Mouse (Mus musculus) limb, embryonic 11.5 days (tissue): ENCODE measurements around the gene Lrrk2. TPM values are rescaled to one million over a fixed set of nuclear protein-coding genes. Genes with fewer than 3 reads are reported as not detected.

Source experiments
- ATAC-seq: fragments of 200-750 bp; cut with Nextera tagmentation; 2 replicates; pipeline ENCODE4 v1.8.0; 2017; ENCODE audit warnings: low read depth; ENCODE audit not compliant: insufficient number of reproducible peaks, low FRiP score, low TSS enrichment
- DNase-seq: peaks from one replicate; pipeline ENCODE4 v3.0.0-alpha.2; 2015; ENCODE audit warnings: low spot score
- H3K27ac ChIP-seq: fragments of 300-500 bp; sonication (generic); replicated peaks from 2 replicates; pipeline ENCODE4 v1.5.1; 2014; ENCODE audit warnings: low read depth, mild to moderate bottlenecking, low read length
- H3K27me3 ChIP-seq: fragments of 300-500 bp; sonication (generic); 2 replicates; pipeline ENCODE4 v1.6.1; 2014; ENCODE audit warnings: mild to moderate bottlenecking, low read length, mixed read lengths; ENCODE audit not compliant: control insufficient read depth, insufficient read depth
- H3K36me3 ChIP-seq: fragments of 300-500 bp; sonication (generic); 2 replicates; pipeline ENCODE4 v1.6.1; 2014; ENCODE audit warnings: mild to moderate bottlenecking, low read length, moderate library complexity, mixed read lengths; ENCODE audit not compliant: control insufficient read depth, insufficient read depth
- H3K4me1 ChIP-seq: fragments of 300-500 bp; sonication (generic); 2 replicates; pipeline ENCODE4 v1.6.1; 2014; ENCODE audit warnings: low read length, mixed read lengths; ENCODE audit not compliant: control insufficient read depth, insufficient read depth
- H3K4me2 ChIP-seq: fragments of 300-500 bp; sonication (generic); 2 replicates; pipeline ENCODE4 v1.6.1; 2014; ENCODE audit warnings: low read depth, mild to moderate bottlenecking, moderate library complexity; ENCODE audit not compliant: severe bottlenecking
- H3K4me3 ChIP-seq: fragments of 300-500 bp; sonication (generic); 2 replicates; pipeline ENCODE4 v1.5.1; 2014; ENCODE audit warnings: low read depth, low read length
- H3K9ac ChIP-seq: fragments of 300-500 bp; sonication (generic); 2 replicates; pipeline ENCODE4 v1.6.1; 2014; ENCODE audit warnings: mild to moderate bottlenecking, low read length
- H3K9me3 ChIP-seq: fragments of 300-500 bp; sonication (generic); 2 replicates; pipeline ENCODE4 v1.6.1; 2016; ENCODE audit warnings: low read length; ENCODE audit not compliant: control insufficient read depth
- WGBS: fragments of 180-500 bp; shearing (Covaris S2); extraction: QIAGEN DNeasy Blood & Tissue Kit; methylation state at CpG from one replicate; pipeline ENCODE4 v1.1.7; 2014; 5-methylcytosine and 5-hydroxymethylcytosine counted together
- polyA plus RNA-seq: library from polyadenylated mRNA; unstranded; fragments of >200 nt; fragmentation: Nextera tagmentation; extraction: Ambion mirVana; gene quantifications from 2 replicates; pipeline ENCODE4 v1.2.1, GENCODE M21; 2014

Lrrk2 gene
- 3.0 and 3.8 TPM in 2 replicates for polyA plus RNA-seq

- WGBS = 3% methylated on average over 40 of the region's 40 CpGs
- peak within 1 kb of the TSS; percentile 72 for H3K9ac ChIP-seq
- H3K36me3 ChIP-seq = no peaks in the 10 kb centered on the region
- H3K4me3 ChIP-seq = peak within 1 kb of the TSS; percentile 42
- no peaks in the 10 kb centered on the region for H3K9me3 ChIP-seq
- DNase-seq (peak; percentile 86), ATAC-seq (peak; percentile 90)
- no peaks in the 10 kb centered on the region for H3K27me3 ChIP-seq
- no peak within 1 kb of the TSS; the same call in 1 of the 2 replicates for H3K27ac ChIP-seq
- H3K4me2 ChIP-seq = peak within 1 kb of the TSS; percentile 58
- H3K4me1 ChIP-seq = no peaks in the 10 kb centered on the region
Measured at GRCm38 (mm10) chr15:91672645-91673568, at the start of gene Lrrk2. Lrrk2 (plus strand) TSS chr15:91673175.

GRCm38 (mm10) chr15:91624475-91624874 is 48.5 kb upstream of the Lrrk2 start:
- Histone ChIP-seq H3K9me3 (no peaks in the 10 kb centered on the region), H3K9ac (no peak overlapping the region), H3K4me3 (no peak overlapping the region), H3K36me3 (no peaks in the 10 kb centered on the region), H3K4me1 (no peaks in the 10 kb centered on the region), H3K4me2 (no peak overlapping the region), H3K27ac (no peak overlapping the region), H3K27me3 (no peaks in the 10 kb centered on the region)
- ATAC-seq (no peak), DNase-seq (no peak)
- 87% methylated on average over 2 of the region's 2 CpGs for WGBS

- no peak for DNase-seq
- no peaks in the 10 kb centered on the region for H3K36me3 ChIP-seq
- 74% methylated on average over 3 of the region's 3 CpGs for WGBS
- H3K9me3 ChIP-seq = no peaks in the 10 kb centered on the region
- H3K4me1 ChIP-seq = no peaks in the 10 kb centered on the region
- H3K4me2 ChIP-seq = no peak overlapping the region
- no peak overlapping the region for H3K4me3 ChIP-seq
- H3K9ac ChIP-seq = no peak overlapping the region; the same call in 1 of the 2 replicates
- H3K27me3 ChIP-seq = no peaks in the 10 kb centered on the region
- no peak for ATAC-seq
- H3K27ac ChIP-seq = no peak overlapping the region
Measured at GRCm38 (mm10) chr15:91629137-91629536, 43.8 kb upstream of the Lrrk2 start.

GRCm38 (mm10) chr15:91632473-91632872 is 40.5 kb upstream of the Lrrk2 start:
- Histone ChIP-seq H3K9ac (no peak overlapping the region), H3K27me3 (no peaks in the 10 kb centered on the region), H3K36me3 (no peaks in the 10 kb centered on the region), H3K4me2 (no peak overlapping the region), H3K9me3 (no peaks in the 10 kb centered on the region), H3K4me3 (no peak overlapping the region), H3K27ac (no peak overlapping the region), H3K4me1 (no peaks in the 10 kb centered on the region)
- DNase-seq = no peak
- 90% methylated on average over 4 of the region's 4 CpGs for WGBS
- ATAC-seq = no peak

GRCm38 (mm10) chr15:91633051-91633450 is 39.9 kb upstream of the Lrrk2 start:
- H3K9me3 ChIP-seq = no peaks in the 10 kb centered on the region
- DNase-seq (no peak), ATAC-seq (no peak)
- H3K4me1 ChIP-seq = no peaks in the 10 kb centered on the region
- H3K27ac ChIP-seq = no peak overlapping the region
- WGBS = 86% methylated on average over 9 of the region's 9 CpGs
- H3K4me3 ChIP-seq = no peak overlapping the region
- H3K4me2 ChIP-seq = no peak overlapping the region
- no peaks in the 10 kb centered on the region for H3K36me3 ChIP-seq
- H3K9ac ChIP-seq = no peak overlapping the region
- no peaks in the 10 kb centered on the region for H3K27me3 ChIP-seq

GRCm38 (mm10) chr15:91633806-91634205 is 39.2 kb upstream of the Lrrk2 start:
- no peak overlapping the region for H3K4me3 ChIP-seq
- no peaks in the 10 kb centered on the region for H3K4me1 ChIP-seq
- 74% methylated on average over 6 of the region's 6 CpGs for WGBS
- no peak overlapping the region for H3K27ac ChIP-seq
- no peak for ATAC-seq
- no peak for DNase-seq
- no peaks in the 10 kb centered on the region for H3K27me3 ChIP-seq
- H3K9me3 ChIP-seq = no peaks in the 10 kb centered on the region
- no peak overlapping the region for H3K4me2 ChIP-seq
- H3K9ac ChIP-seq = no peak overlapping the region
- no peaks in the 10 kb centered on the region for H3K36me3 ChIP-seq

- 76% methylated on average over 8 of the region's 8 CpGs for WGBS
- H3K36me3 ChIP-seq = no peaks in the 10 kb centered on the region
- DNase-seq = no peak
- no peak overlapping the region for H3K4me2 ChIP-seq
- no peak overlapping the region for H3K9ac ChIP-seq
- H3K4me3 ChIP-seq = no peak overlapping the region
- ATAC-seq = no peak
- H3K27ac ChIP-seq = no peak overlapping the region
- no peaks in the 10 kb centered on the region for H3K27me3 ChIP-seq
- H3K4me1 ChIP-seq = no peaks in the 10 kb centered on the region
- H3K9me3 ChIP-seq = no peaks in the 10 kb centered on the region
Measured at GRCm38 (mm10) chr15:91634236-91634635, 38.7 kb upstream of the Lrrk2 start.

- DNase-seq (no peak), ATAC-seq (no peak)
- H3K4me1 ChIP-seq = no peaks in the 10 kb centered on the region
- no peak overlapping the region for H3K9ac ChIP-seq
- WGBS = 83% methylated on average over 3 of the region's 3 CpGs
- H3K9me3 ChIP-seq = no peaks in the 10 kb centered on the region
- H3K36me3 ChIP-seq = no peaks in the 10 kb centered on the region
- H3K27me3 ChIP-seq = no peaks in the 10 kb centered on the region
- no peak overlapping the region for H3K27ac ChIP-seq
- H3K4me3 ChIP-seq = no peak overlapping the region
- no peak overlapping the region for H3K4me2 ChIP-seq
Measured at GRCm38 (mm10) chr15:91641631-91642030, 31.3 kb upstream of the Lrrk2 start.
